Mouse (Mus musculus): ENCODE results near the gene Sh2d7. TPM values are rescaled to one million over a fixed set of nuclear protein-coding genes. Genes with fewer than 3 reads are reported as not detected.

Gene Sh2d7
- polyA plus RNA-seq (2016; fragmentation: Nextera tagmentation; extraction: Ambion mirVana): 0.20 TPM in 1 of 2 replicates, not detected in the other

DNA sequence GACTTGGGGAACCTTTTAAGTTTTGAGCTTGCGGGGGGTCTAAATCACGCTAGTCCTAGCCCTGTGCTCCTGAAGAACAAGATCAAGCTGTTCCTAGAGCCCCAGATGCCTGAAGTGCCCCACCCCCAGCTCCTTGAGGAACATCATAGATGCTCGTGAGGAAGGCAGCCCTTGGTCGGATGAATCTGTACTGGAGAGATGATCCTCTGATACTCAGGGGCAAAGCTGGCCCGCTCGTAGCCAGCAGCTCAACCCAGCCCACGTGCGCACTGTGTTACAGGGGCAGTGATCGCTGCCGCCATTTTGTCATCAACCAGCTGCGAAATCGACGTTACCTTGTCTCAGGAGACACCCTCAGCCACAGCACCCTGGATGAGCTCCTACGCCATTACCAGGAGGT is at the start of gene Sh2d7:
Gene Sh2d7, plus strand, starts transcription at position 301 of the 400 bp plus-strand sequence.
- Histone ChIP-seq H3K4me3 (no peak within 1 kb of the TSS), H3K36me3 (no peaks in the 10 kb centered on the region), H3K27ac (no peak within 1 kb of the TSS), H3K9ac (no peak within 1 kb of the TSS), H3K27me3 (no peaks in the 10 kb centered on the region), H3K4me1 (peaks cover 7% of the 10 kb centered on the region; the same call in 1 of the 2 replicates), H3K9me3 (no peaks in the 10 kb centered on the region), H3K4me2 (replicated peaks) (no peak within 1 kb of the TSS)
- no peak for ATAC-seq (ENCODE audit: insufficient number of reproducible peaks, insufficient read depth, low FRiP score, low TSS enrichment)
- 89% methylated on average over 14 of the region's 14 CpGs for WGBS

DNA sequence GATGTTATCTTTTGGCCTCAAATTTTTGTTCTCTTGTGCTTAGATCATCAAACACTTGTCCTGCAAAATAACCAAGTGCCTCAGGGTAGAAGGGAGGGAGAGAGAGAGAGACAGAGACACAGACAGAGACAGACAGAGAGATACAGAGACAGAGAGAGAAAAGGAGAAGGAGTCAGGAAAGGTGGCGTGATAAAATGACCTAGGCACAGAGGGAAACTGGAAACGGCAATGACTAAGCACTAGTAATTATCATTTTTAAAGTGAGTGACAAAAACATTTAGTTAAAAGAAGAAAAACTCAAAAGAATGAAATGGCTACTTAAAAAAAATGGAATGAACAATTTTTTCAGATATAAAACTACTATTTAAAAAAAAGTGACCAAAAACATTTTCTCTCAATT is 49.2 kb upstream of the Sh2d7 start:
- 74% methylated on average over 2 of the region's 2 CpGs for WGBS
- ATAC-seq (ENCODE audit: insufficient number of reproducible peaks, insufficient read depth, low FRiP score, low TSS enrichment): no peak
- no peak overlapping the region for H3K9ac ChIP-seq

DNA sequence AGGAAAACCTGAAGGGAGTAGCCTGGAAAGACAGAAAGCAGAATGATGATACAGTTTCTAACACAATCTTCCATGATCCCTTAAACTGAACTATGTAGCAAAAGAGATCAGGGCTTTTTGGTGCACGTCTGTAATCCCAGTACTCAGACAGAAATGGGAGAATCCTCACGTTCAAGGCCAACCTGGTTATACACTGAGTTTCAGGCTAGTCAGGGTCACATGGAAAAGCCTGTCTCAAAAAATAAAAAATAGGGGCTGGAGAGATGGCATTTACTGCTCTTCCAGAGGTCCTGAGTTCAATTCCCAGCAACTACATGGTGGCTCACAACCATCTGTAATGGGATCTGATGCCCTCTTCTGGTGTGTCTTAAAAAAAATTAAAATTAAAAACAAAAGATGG is 48.4 kb upstream of the Sh2d7 start:
- no peak for ATAC-seq (ENCODE audit: insufficient number of reproducible peaks, insufficient read depth, low FRiP score, low TSS enrichment)
- Histone ChIP-seq H3K9ac (no peak overlapping the region), H3K27ac (no peak overlapping the region), H3K27me3 (no peaks in the 10 kb centered on the region), H3K9me3 (no peaks in the 10 kb centered on the region), H3K4me3 (no peak overlapping the region), H3K4me2 (replicated peaks) (no peak overlapping the region), H3K36me3 (no peaks in the 10 kb centered on the region), H3K4me1 (no peaks in the 10 kb centered on the region)
- 86% methylated on average over 2 of the region's 2 CpGs for WGBS

More for the DNA sequence above, 49.2 kb upstream of the Sh2d7 start:
- Histone ChIP-seq H3K4me1 (no peaks in the 10 kb centered on the region), H3K4me2 (replicated peaks) (no peak overlapping the region), H3K27ac (no peak overlapping the region), H3K4me3 (no peak overlapping the region), H3K27me3 (no peaks in the 10 kb centered on the region), H3K9me3 (no peaks in the 10 kb centered on the region), H3K36me3 (no peaks in the 10 kb centered on the region)

DNA sequence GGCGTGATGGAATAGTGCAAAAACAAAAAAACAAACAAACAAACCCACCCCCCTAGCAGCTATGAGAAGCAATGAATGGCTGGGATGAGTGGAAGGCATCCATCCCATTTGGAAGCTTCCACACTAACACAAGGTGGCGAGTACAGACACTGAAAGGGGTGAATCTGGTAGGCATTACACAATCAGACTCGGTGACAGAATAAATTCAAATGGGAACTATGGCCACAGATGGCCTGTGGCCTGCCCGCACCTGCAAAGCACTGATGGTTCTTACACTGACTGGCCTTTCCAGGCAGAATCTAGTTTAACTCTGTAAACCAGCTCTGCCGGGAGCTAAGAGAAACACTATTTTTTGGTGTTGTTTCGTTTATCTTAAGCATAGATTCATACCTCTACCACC is 39.5 kb upstream of the Sh2d7 start:
- ATAC-seq (ENCODE audit: insufficient number of reproducible peaks, insufficient read depth, low FRiP score, low TSS enrichment): no peak
- no peaks in the 10 kb centered on the region for H3K4me1 ChIP-seq
- no peak overlapping the region for H3K27ac ChIP-seq
- H3K4me3 ChIP-seq: no peak overlapping the region
- H3K9me3 ChIP-seq: no peaks in the 10 kb centered on the region
- 86% methylated on average over 6 of the region's 6 CpGs for WGBS
- H3K4me2 ChIP-seq (replicated peaks): no peak overlapping the region
- H3K9ac ChIP-seq: no peak overlapping the region
- no peaks in the 10 kb centered on the region for H3K36me3 ChIP-seq
- peaks cover 10% of the 10 kb centered on the region for H3K27me3 ChIP-seq

DNA sequence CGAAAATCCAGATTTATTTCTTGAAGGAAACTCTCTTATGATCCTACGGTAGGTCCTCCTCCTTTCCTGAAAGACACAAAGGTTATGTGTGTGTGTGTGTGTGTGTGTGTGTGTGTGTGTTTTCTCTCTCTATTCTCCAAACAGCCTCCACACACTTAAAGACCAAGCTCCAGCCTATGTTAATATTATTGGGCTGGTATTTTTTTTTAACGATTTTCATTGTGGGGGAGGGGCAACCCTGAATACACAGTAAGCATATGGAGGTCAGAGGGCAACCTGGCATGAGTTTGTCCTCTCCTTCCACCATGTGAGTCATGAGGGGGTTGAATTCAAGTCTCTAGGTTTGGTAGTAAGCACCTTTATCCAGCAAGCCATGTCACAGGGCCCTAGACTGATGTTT is 39.0 kb upstream of the Sh2d7 start:
- no peak for ATAC-seq (ENCODE audit: insufficient number of reproducible peaks, insufficient read depth, low FRiP score, low TSS enrichment)
- peaks cover 10% of the 10 kb centered on the region for H3K27me3 ChIP-seq
- no peak overlapping the region for H3K4me3 ChIP-seq
- H3K4me2 ChIP-seq (replicated peaks): no peak overlapping the region
- WGBS: 84% methylated on average over 3 of the region's 3 CpGs
- H3K27ac ChIP-seq: no peak overlapping the region
- no peaks in the 10 kb centered on the region for H3K4me1 ChIP-seq
- no peaks in the 10 kb centered on the region for H3K9me3 ChIP-seq
- no peaks in the 10 kb centered on the region for H3K36me3 ChIP-seq
- no peak overlapping the region for H3K9ac ChIP-seq

DNA sequence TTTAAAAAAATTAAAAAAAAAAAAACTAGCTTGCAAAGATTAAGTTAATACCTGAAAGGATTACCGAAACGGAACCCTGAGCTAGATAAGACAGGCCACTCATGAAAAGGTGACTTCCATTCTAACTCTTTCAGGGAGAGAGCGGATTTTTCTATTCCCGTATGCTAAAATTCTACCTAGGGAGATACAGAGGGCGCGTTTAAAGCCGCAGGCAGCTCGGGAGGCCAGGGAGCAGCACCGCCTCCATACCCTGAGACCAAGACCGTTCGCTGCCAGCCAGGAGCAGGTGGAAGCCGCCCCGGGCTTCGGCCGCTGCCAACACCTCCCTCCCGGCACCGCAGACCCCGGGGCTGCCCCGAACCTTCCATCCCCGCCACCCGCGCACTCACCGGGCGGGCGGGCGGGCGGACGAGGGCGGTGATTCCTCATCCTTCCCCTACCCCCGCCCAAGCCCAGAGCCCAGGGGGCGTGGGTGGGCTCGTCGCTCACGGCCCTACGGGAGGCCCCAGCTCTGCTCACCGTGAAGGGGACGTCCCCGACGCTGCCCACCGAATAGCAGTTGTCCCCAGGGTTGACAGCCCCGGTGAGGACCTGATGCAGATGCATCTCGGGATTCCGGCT is 37.8 kb upstream of the Sh2d7 start:
- Histone ChIP-seq H3K27ac (peak overlapping the region; percentile 41), H3K9ac (peak overlapping the region; percentile 65), H3K4me2 (replicated peaks) (peak overlapping the region; percentile 83), H3K4me3 (peak overlapping the region; percentile 72), H3K27me3 (peaks cover 10% of the 10 kb centered on the region), H3K4me1 (no peaks in the 10 kb centered on the region), H3K36me3 (no peaks in the 10 kb centered on the region), H3K9me3 (no peaks in the 10 kb centered on the region)
- under 1% methylated on average over 34 of the region's 43 CpGs for WGBS
- peak; percentile 68 for ATAC-seq (ENCODE audit: insufficient number of reproducible peaks, insufficient read depth, low FRiP score, low TSS enrichment)

DNA sequence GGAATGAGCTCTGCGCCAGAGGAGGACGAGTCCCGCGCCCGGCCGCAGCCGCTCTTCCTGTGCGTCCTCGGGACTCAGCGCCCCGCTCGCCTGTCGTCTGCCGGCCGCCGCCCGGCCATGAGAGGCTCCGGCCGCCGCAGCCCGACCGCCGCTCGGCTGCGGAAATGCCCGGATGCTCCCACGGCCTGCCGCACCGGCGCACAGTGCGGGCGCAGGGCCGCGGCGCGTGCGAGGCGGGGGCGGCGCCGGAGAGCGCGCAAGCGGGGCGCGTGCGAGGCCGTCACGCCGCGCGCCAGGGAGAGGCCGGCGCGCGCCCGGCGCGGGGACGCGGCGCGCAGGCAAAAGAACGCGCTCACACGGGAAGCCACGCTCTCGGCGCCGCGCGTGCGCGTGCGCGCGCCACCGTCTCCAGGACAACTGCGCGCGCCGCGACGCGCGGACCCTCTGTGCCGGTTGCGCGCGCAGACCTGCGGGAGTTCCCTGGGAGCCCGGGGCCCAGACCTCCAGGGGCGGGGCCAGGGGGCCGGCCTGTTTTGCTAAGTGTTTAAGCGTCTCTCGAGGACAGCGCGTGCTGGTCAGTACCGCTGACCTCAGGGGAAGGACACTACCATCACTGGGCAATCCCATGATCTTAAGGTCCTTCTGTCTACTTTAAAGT is 37.2 kb upstream of the Sh2d7 start, which contains the start of gene Dmxl2:
Gene Dmxl2, minus strand, starts transcription at position 174 of the 658 bp plus-strand sequence.
- H3K27me3 ChIP-seq: peaks cover 10% of the 10 kb centered on the region
- H3K27ac ChIP-seq: peak within 1 kb of the TSS; percentile 41
- under 1% methylated on average over 92 of the region's 99 CpGs for WGBS
- peak within 1 kb of the TSS; percentile 83 for H3K4me2 ChIP-seq (replicated peaks)
- peak within 1 kb of the TSS; percentile 65 for H3K9ac ChIP-seq
- H3K4me3 ChIP-seq: peak within 1 kb of the TSS; percentile 72
- H3K4me1 ChIP-seq: no peaks in the 10 kb centered on the region
- ATAC-seq (ENCODE audit: insufficient number of reproducible peaks, insufficient read depth, low FRiP score, low TSS enrichment): peak; percentile 88
- H3K36me3 ChIP-seq: no peaks in the 10 kb centered on the region
- no peaks in the 10 kb centered on the region for H3K9me3 ChIP-seq

DNA sequence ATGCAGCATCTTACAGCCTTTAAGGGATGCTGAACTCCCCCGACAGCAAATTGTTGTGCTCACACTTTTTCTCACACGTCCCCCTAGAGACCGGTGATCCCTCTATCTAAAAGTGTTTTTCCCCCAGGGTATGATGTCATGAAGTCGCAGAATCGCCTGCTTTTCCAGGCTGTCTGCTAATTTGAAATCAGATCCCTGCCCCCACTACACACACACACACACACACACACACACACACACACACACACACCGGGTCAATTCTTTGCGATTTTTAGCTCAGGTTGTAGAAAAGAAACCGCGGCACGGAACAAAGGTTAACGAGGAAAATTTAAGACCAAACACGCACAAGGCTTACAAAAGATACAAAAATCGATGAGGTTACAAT is 36.7 kb upstream of the Sh2d7 start:
- no peaks in the 10 kb centered on the region for H3K4me1 ChIP-seq
- 0 out of 2 replicates have a peak, but pooled peaks have one; percentile 7 for ATAC-seq (ENCODE audit: insufficient number of reproducible peaks, insufficient read depth, low FRiP score, low TSS enrichment)
- peak overlapping the region; percentile 72 for H3K4me3 ChIP-seq
- H3K36me3 ChIP-seq: no peaks in the 10 kb centered on the region
- H3K9ac ChIP-seq: peak overlapping the region; percentile 65
- no peak overlapping the region for H3K27ac ChIP-seq
- no peaks in the 10 kb centered on the region for H3K9me3 ChIP-seq
- 3% methylated on average over 13 of the region's 13 CpGs for whole genome bisulfite sequencing
- H3K27me3 ChIP-seq: peaks cover 10% of the 10 kb centered on the region
- H3K4me2 ChIP-seq (replicated peaks): peak overlapping the region; percentile 83

DNA sequence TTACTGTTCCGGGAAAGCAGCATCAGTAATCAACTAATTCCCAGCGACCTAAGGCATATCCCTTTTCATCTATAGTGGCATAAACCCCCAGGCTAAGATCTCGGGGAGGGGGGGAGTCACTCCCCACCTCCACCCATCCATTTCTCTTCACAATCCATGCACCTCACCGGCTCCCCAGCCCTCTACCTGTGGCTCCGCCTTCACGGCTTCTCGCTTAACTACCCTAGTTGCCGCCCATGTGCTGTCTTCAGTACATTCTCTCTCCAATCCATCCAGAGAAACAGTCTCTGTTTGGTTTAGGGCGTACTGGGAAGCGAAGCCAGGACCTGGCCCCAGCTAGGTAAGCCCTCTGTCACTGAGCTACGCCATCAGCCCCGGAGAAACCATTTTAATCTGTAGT is 35.9 kb upstream of the Sh2d7 start:
- H3K4me1 ChIP-seq: no peaks in the 10 kb centered on the region
- 8% methylated on average over 12 of the region's 12 CpGs for WGBS
- H3K36me3 ChIP-seq: no peaks in the 10 kb centered on the region
- no peaks in the 10 kb centered on the region for H3K9me3 ChIP-seq
- no peak overlapping the region for H3K27ac ChIP-seq
- H3K27me3 ChIP-seq: peaks cover 10% of the 10 kb centered on the region
- H3K9ac ChIP-seq: no peak overlapping the region
- H3K4me2 ChIP-seq (replicated peaks): peak overlapping the region; percentile 83; the same call in 1 of the 2 replicates
- H3K4me3 ChIP-seq: no peak overlapping the region; the same call in 1 of the 2 replicates
- ATAC-seq (ENCODE audit: insufficient number of reproducible peaks, insufficient read depth, low FRiP score, low TSS enrichment): no peak

DNA sequence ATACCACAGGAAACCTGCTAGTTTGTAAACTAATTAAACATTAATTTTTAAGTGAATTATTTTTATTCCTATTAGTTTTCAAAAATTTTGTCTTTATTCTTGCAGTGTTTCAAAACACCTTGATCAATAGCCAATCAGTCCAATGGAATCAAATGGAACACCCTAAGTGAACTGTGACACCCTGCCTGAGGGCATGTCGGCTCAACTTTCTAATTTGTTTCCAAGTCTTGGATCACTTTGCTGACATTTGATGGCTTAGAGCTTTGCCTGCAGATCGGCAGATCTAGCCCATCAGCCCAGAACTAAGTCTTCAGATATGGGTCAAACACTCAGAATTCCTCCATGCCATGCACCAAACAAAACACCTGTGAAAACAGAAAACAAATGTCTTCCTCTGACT is 22.8 kb upstream of the Sh2d7 start:
- WGBS: 53% methylated on average over 2 of the region's 2 CpGs
- H3K27me3 ChIP-seq: no peaks in the 10 kb centered on the region
- no peak overlapping the region for H3K4me2 ChIP-seq (replicated peaks)
- H3K9me3 ChIP-seq: no peaks in the 10 kb centered on the region
- H3K27ac ChIP-seq: no peak overlapping the region
- ATAC-seq (ENCODE audit: insufficient number of reproducible peaks, insufficient read depth, low FRiP score, low TSS enrichment): no peak
- no peaks in the 10 kb centered on the region for H3K4me1 ChIP-seq
- no peaks in the 10 kb centered on the region for H3K36me3 ChIP-seq
- H3K4me3 ChIP-seq: no peak overlapping the region
- H3K9ac ChIP-seq: no peak overlapping the region

DNA sequence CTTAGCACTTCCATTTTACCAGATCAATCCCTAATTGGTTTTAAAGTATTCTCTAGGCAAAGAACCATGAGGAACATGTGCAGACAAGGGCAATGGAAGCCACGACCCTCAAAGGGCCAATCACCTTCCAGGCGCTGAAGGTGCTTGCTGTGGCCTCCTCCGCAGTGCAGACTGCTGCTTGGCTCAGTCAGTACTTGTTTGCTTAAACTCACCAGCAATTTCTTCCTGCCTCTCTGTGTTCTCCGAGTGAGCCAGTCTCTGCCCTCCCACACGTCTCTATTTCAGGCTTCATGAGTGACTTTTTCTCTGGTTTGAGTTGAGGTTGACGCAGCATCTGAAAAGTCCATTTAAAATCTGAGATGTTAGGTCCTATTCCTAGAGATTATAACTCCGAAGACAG is 19.9 kb upstream of the Sh2d7 start:
- no peak for ATAC-seq (ENCODE audit: insufficient number of reproducible peaks, insufficient read depth, low FRiP score, low TSS enrichment)
- WGBS: 62% methylated on average over 7 of the region's 7 CpGs
- no peak overlapping the region for H3K9ac ChIP-seq
- no peak overlapping the region for H3K4me2 ChIP-seq (replicated peaks)
- no peak overlapping the region for H3K4me3 ChIP-seq
- H3K36me3 ChIP-seq: no peaks in the 10 kb centered on the region
- no peaks in the 10 kb centered on the region for H3K9me3 ChIP-seq
- no peak overlapping the region for H3K27ac ChIP-seq
- H3K4me1 ChIP-seq: no peaks in the 10 kb centered on the region
- H3K27me3 ChIP-seq: no peaks in the 10 kb centered on the region

DNA sequence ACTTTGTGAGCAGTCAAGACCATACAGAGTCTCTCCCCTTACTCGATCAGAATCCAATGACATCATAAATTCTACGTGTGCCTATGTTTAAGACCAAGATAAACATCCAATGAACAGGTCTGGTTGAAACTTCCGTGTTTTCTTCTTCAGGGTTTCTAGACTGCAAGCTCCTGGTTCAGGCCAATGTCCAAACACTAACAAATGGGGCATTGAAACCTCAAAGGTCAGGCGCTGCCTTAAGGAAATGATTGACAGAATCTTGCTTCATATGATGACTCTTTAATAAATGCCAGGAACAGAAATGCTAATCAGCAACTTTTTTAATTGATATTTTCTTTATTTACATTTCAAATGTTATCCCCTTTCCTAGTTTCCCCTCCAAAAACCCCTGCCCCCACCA is 18.5 kb upstream of the Sh2d7 start:
- ATAC-seq (ENCODE audit: insufficient number of reproducible peaks, insufficient read depth, low FRiP score, low TSS enrichment): no peak
- WGBS: 83% methylated on average over 4 of the region's 4 CpGs
- no peaks in the 10 kb centered on the region for H3K9me3 ChIP-seq
- no peak overlapping the region for H3K9ac ChIP-seq
- H3K36me3 ChIP-seq: no peaks in the 10 kb centered on the region
- no peaks in the 10 kb centered on the region for H3K27me3 ChIP-seq
- no peak overlapping the region for H3K27ac ChIP-seq
- no peak overlapping the region for H3K4me3 ChIP-seq
- H3K4me1 ChIP-seq: no peaks in the 10 kb centered on the region
- H3K4me2 ChIP-seq (replicated peaks): no peak overlapping the region
